Mouse (Mus musculus): ENCODE measurements at regions not wholly inside any gene's neighbourhood (a gene's known extent, or its start where the extent isn't known, plus 50 kb on each side); places are given as distances from the start of the nearest gene placed in this dataset.
A peak's percentile ranks its signal among the peaks of the same experiment; 100 is the strongest.

DNA sequence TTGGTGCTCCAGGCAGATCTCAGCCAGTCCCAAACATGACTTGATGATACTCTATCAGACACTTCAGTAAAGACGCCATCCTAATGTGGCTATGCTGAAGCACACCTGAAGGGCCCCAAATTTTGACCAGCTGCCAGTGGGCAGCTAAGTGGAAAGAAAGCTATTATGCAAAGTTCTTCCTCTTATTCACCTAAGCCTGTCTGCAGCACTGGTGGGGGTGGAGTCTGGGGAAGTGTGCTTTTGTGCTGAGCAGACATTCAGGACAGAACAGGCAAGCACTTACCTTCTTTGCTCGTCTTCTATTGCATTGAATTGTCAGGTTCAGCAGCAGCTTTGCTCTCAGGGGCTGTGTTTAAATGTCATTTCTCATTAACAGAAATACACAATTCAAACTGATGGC is 200.7 kb downstream of the Pla2g4a start:
- Histone ChIP-seq H3K79me2 (replicated peaks; ENCODE audit: control insufficient read depth, extremely low read depth, insufficient read depth, poor library complexity, severe bottlenecking) (no peaks in the 10 kb centered on the region), H3K4me3 (replicated peaks in 1 of 3; ENCODE audit: low read depth in 2 of 3, low read length in 2 of 3, poor library complexity in 1 of 3) (no peak overlapping the region), H3K27me3 (replicated peaks) (no peaks in the 10 kb centered on the region), H3K9me3 (replicated peaks; ENCODE audit: low read length) (no peaks in the 10 kb centered on the region), H3K4me1 (ENCODE audit: control insufficient read depth in 1 of 2, insufficient read depth in 2 of 2) (peaks cover 0 to 33% of the 10 kb centered on the region in 2 experiments; a peak in 2 of 4 replicates), H3K36me3 (replicated peaks in 1 of 2; ENCODE audit: control insufficient read depth in 1 of 2, insufficient read depth in 1 of 2, low read length in 1 of 2) (no peaks in the 10 kb centered on the region), H3K4me2 (ENCODE audit: insufficient read depth, low read depth, poor library complexity, severe bottlenecking) (no peak overlapping the region), H3K27ac (ENCODE audit: insufficient read depth, low read depth) (no peak overlapping the region), H3K9ac (ENCODE audit: insufficient read depth, low read depth) (no peak overlapping the region)
- in situ Hi-C loops (cut with MboI; ENCODE audit: low pct_ligation_motif_present, low pct_unique_long_range_greater_than_20kb, low sequenced_read_pairs) (no loop called here), dilution Hi-C loops (cut with MboI; ENCODE audit: extremely low pct_ligation_motif_present, extremely low pct_unique_long_range_greater_than_20kb, low sequenced_read_pairs) (no loop called here)
- TF ChIP-seq MAFK (IDR thresholded peaks at IDR 0.05; ENCODE audit: insufficient replicate concordance, low read length): peak; percentile 50; the same call in 1 of the 2 replicates
- no peak for TF ChIP-seq CHD2 (IDR thresholded peaks at IDR 0.05; ENCODE audit: low read length)
- no peak for TF ChIP-seq SIN3A (IDR thresholded peaks at IDR 0.05; ENCODE audit: low read length)
- TF ChIP-seq MAX (IDR thresholded peaks at IDR 0.05; ENCODE audit: low read length): no peak
- TF ChIP-seq USF1 (IDR thresholded peaks at IDR 0.05; ENCODE audit: low read depth, low read length): no peak
- DNase-seq (ENCODE audit: extremely low read depth): peak; percentile 61

DNA sequence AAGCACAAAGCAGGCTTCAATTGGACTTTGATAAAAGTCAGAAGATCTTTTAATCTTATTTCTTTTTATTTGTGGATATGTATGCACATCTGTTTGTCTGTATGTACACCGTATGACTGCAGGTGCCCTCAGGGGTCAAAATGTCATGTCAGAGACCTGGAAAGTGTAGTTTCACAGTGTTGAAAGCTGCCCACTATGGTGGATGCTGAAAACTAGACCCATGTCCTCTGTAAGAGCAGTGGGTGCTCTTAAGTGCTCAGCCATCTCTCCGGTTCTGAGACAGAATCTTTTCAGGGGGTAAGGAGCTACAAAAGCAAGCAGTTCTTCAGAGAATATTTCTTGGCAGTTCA is 202.3 kb downstream of the Pla2g4a start:
- no peaks in the 10 kb centered on the region for H3K79me2 ChIP-seq (replicated peaks; ENCODE audit: control insufficient read depth, extremely low read depth, insufficient read depth, poor library complexity, severe bottlenecking)
- H3K4me3 ChIP-seq (replicated peaks in 1 of 3; ENCODE audit: low read depth in 2 of 3, low read length in 2 of 3, poor library complexity in 1 of 3): no peak overlapping the region
- no peaks in the 10 kb centered on the region for H3K36me3 ChIP-seq (replicated peaks in 1 of 2; ENCODE audit: control insufficient read depth in 1 of 2, insufficient read depth in 1 of 2, low read length in 1 of 2)
- no peak overlapping the region for H3K9ac ChIP-seq (ENCODE audit: insufficient read depth, low read depth)
- H3K27ac ChIP-seq (ENCODE audit: insufficient read depth, low read depth): no peak overlapping the region
- no peaks in the 10 kb centered on the region for H3K27me3 ChIP-seq (replicated peaks)
- dilution Hi-C loops (cut with MboI; ENCODE audit: extremely low pct_ligation_motif_present, extremely low pct_unique_long_range_greater_than_20kb, low sequenced_read_pairs) (no loop called here), in situ Hi-C loops (cut with MboI; ENCODE audit: low pct_ligation_motif_present, low pct_unique_long_range_greater_than_20kb, low sequenced_read_pairs) (no loop called here)
- DNase-seq (ENCODE audit: extremely low read depth): no peak
- H3K9me3 ChIP-seq (replicated peaks; ENCODE audit: low read length): no peaks in the 10 kb centered on the region
- no peak overlapping the region for H3K4me2 ChIP-seq (ENCODE audit: insufficient read depth, low read depth, poor library complexity, severe bottlenecking)
- TF ChIP-seq BHLHE40 (IDR thresholded peaks at IDR 0.05; ENCODE audit: low read depth, low read length): no peak
- no peak for TF ChIP-seq ETS1 (conservative IDR thresholded peaks at IDR 0.05; ENCODE audit: low read depth, low read length)
- no peak for TF ChIP-seq MAX (IDR thresholded peaks at IDR 0.05; ENCODE audit: low read length)
- TF ChIP-seq HCFC1 (IDR thresholded peaks at IDR 0.05; ENCODE audit: low read depth, low read length): no peak
- TF ChIP-seq JUND (conservative IDR thresholded peaks at IDR 0.05; ENCODE audit: low read depth, low read length): no peak
- peaks cover 0 to 33% of the 10 kb centered on the region in 2 experiments; a peak in 2 of 4 replicates for H3K4me1 ChIP-seq (ENCODE audit: control insufficient read depth in 1 of 2, insufficient read depth in 2 of 2)

DNA sequence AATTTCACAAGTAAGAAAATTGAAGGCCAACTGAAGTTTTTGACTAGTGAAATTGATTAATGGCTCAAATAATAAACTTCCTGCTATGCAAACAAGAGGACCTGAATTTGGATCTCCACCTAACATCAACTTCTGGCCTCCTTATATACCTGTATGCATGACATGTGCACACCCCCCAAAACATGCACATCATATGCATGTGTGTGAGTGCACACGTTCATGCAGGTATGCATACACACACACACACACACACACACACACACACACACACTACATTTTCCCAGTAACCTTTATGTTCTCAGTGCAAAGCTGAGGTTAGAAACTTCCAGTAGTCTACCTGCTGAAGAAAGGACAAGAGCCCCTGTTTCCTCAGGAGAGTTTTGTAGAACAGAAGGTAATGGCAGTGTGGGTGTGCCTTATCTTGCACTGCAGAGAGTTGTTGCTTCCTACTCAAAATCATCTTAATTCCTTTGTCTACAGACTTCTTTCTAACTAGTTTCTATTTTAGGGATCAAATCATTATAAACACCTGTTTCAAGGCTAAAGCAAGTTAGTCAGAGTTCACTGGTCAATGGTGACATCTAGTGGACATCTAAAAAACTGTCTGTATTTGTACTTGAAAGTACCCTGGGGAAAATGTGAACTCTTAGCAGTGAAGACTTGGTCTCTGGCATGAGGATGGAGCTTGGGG is 202.9 kb downstream of the Pla2g4a start:
- Histone ChIP-seq H3K4me2 (ENCODE audit: insufficient read depth, low read depth, poor library complexity, severe bottlenecking) (no peak overlapping the region), H3K9ac (ENCODE audit: insufficient read depth, low read depth) (no peak overlapping the region), H3K27ac (ENCODE audit: insufficient read depth, low read depth) (no peak overlapping the region), H3K36me3 (replicated peaks in 1 of 2; ENCODE audit: control insufficient read depth in 1 of 2, insufficient read depth in 1 of 2, low read length in 1 of 2) (no peaks in the 10 kb centered on the region), H3K27me3 (replicated peaks) (no peaks in the 10 kb centered on the region), H3K4me1 (ENCODE audit: control insufficient read depth in 1 of 2, insufficient read depth in 2 of 2) (peaks cover 0 to 36% of the 10 kb centered on the region in 2 experiments; a peak in 2 of 4 replicates), H3K79me2 (replicated peaks; ENCODE audit: control insufficient read depth, extremely low read depth, insufficient read depth, poor library complexity, severe bottlenecking) (no peaks in the 10 kb centered on the region), H3K4me3 (replicated peaks in 1 of 3; ENCODE audit: low read depth in 2 of 3, low read length in 2 of 3, poor library complexity in 1 of 3) (no peak overlapping the region), H3K9me3 (replicated peaks; ENCODE audit: low read length) (no peaks in the 10 kb centered on the region)
- peak; percentile 74 for DNase-seq (ENCODE audit: extremely low read depth)
- in situ Hi-C loops (cut with MboI; ENCODE audit: low pct_ligation_motif_present, low pct_unique_long_range_greater_than_20kb, low sequenced_read_pairs): no loop called here
- dilution Hi-C loops (cut with MboI; ENCODE audit: extremely low pct_ligation_motif_present, extremely low pct_unique_long_range_greater_than_20kb, low sequenced_read_pairs): no loop called here
- TF ChIP-seq E2F4 (IDR thresholded peaks at IDR 0.05; ENCODE audit: insufficient replicate concordance, low read depth, low read length): no peak
- no peak for TF ChIP-seq HCFC1 (IDR thresholded peaks at IDR 0.05; ENCODE audit: low read depth, low read length)
- no peak for TF ChIP-seq JUN (IDR thresholded peaks at IDR 0.05; ENCODE audit: insufficient read depth, low read depth, low read length)
- TF ChIP-seq ZKSCAN1 (IDR thresholded peaks at IDR 0.05; ENCODE audit: borderline replicate concordance, low read depth, low read length): no peak
- TF ChIP-seq USF1 (IDR thresholded peaks at IDR 0.05; ENCODE audit: low read depth, low read length): no peak
- TF ChIP-seq ETS1 (conservative IDR thresholded peaks at IDR 0.05; ENCODE audit: low read depth, low read length): no peak
- peak; percentile 91 for TF ChIP-seq RAD21 (IDR thresholded peaks at IDR 0.05; ENCODE audit: low read depth, low read length)
- no peak for TF ChIP-seq JUND (conservative IDR thresholded peaks at IDR 0.05; ENCODE audit: low read depth, low read length)
- TF ChIP-seq NELFE (IDR thresholded peaks at IDR 0.05; ENCODE audit: low read depth, low read length): no peak
- no peak for TF ChIP-seq TBP (conservative IDR thresholded peaks at IDR 0.05; ENCODE audit: low read depth, low read length)
- no peak for TF ChIP-seq ELF1 (IDR thresholded peaks at IDR 0.05; ENCODE audit: low read depth, low read length)
- no peak for TF ChIP-seq CHD2 (IDR thresholded peaks at IDR 0.05; ENCODE audit: low read length)
- no peak for TF ChIP-seq NRF1 (IDR thresholded peaks at IDR 0.05; ENCODE audit: low read depth, low read length)
- peak; percentile 22 to 77; a peak in 2 of 4 replicates for TF ChIP-seq CTCF (conservative IDR thresholded peaks at IDR 0.05 in 1 of 2, IDR thresholded peaks at IDR 0.05 in 1 of 2; ENCODE audit: low read depth in 2 of 2, low read length in 2 of 2)
- TF ChIP-seq MEF2A (IDR thresholded peaks at IDR 0.05; ENCODE audit: borderline replicate concordance, low read depth, low read length): peak; percentile 68; the same call in 1 of the 2 replicates
- no peak for TF ChIP-seq TCF12 (IDR thresholded peaks at IDR 0.05; ENCODE audit: low read depth, low read length)
- TF ChIP-seq MAZ (IDR thresholded peaks at IDR 0.05; ENCODE audit: low read depth, low read length): no peak
- no peak for TF ChIP-seq RCOR1 (conservative IDR thresholded peaks at IDR 0.05; ENCODE audit: low read depth, low read length)
- TF ChIP-seq IRF4 (IDR thresholded peaks at IDR 0.05; ENCODE audit: low read depth, low read length): no peak
- TF ChIP-seq USF2 (conservative IDR thresholded peaks at IDR 0.05; ENCODE audit: low read depth, low read length): no peak

Data from CH12.LX (cell line).